Mouse (Mus musculus) frontal cortex, postnatal 36 days (tissue): ENCODE measurements around the gene Kcnd2.
A peak's percentile ranks its signal among the peaks of the same experiment; 100 is the strongest.
"Not testable (repeated sequence)": the region's sequence is repeated elsewhere in the genome, so short reads cannot be mapped to it uniquely, and the experiment has no call there.

ENCODE experiments used
- DNase-seq, 2 experiments: peaks; one replicate each; pipeline ENCODE4 v3.0.0; 2022; ENCODE audit warnings: low spot score in 2 of 2

Gene Kcnd2

DNA sequence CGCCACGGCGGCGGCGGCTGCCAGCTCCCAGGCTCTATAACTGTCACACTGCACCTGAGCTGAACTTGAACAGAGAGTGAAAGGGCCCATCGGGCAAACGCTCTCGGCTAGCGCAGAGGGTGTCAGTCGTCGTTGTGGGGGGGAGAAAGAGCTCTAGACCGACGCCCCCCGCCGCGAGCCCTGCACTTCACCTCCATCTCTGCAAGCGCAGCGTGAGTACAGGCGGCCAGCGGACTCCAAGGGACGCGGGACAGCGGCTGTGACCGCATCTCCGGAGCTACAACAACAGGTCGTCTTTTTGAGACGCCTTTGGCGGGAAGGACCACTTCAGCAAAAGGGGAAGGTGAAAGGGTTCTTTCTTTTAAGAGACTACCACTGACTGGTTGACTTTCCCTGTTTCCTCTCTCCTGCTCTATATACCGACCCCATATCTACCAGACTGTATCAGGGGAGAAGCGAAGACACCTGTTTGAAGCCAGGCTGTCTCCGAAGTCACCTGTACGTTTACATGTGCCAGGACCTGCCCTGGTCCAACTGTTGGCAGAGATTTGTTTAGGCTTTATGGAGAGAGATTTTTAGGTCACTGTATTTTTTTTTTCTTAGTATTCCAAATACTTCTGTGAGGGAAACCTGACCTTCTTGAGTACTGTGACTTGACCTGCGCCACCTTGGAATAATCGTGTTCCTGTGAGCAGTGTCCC lies at the start of gene Kcnd2:
Gene Kcnd2 (plus strand): TSS at position 13 of the 701 bp plus-strand sequence.
- no peak for DNase-seq

GRCm38 (mm10) chr6:21166611-21167010 lies 48.7 kb upstream of the Kcnd2 start:
- no peak for DNase-seq

DNA sequence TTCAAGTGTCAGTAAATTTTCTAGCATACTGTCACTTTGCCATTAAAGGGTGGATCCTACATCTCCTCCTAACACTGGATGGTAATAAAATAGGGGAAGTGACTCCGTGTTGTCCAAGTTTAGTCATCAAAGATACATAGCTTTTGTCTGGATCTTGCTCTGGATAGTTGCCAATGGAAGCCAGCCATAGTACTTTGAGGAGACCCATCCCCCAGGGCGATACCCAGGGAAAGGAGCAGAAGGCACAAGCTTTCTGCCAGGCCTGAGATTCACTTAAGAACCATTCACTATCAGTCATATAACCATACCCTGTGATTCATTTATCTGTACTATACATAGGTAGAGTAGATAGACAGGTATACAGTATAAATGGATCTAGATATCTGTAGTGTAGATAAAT lies 20.0 kb upstream of the Kcnd2 start:
- no peak for DNase-seq

DNA sequence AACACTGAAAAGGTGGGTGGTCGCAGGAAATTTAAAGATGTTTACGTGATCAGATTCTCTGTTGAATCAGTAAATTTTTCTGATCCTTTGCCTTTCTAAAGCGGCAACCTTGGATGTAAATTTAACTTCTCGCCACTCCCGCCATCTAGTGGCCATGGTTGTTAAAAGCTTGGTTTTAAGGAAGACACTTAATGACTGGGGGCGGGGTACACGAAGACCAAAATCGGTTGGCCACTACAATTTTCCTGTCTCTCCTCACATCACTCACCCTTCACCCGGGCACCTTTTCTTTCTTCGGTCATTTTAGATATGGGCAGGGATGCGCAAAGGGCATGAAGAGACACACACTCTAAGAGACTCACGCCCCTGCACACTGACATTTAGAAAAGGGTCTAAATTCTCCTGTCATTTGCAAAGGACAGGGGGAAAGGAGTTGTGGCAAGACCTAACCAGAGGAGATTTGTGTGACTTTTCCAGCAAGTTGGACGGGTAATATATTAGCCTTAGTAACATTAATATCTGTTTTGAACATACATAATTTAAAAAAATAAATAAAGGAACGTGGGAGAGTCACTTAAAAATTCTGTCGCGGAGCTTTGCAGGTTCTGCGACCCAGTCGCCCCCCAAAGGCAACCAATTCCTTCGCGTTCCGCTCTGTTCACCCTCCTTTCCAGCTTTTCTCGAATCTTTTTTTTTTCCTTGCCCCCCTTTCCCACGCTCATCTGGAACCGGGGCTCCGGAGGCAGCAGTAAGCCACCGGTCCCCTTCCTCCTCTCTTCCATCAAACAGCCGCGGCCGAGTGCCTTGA lies 1.2 kb upstream of the Kcnd2 start:
- DNase-seq = peak; percentile 74 to 89

- DNase-seq = peak; percentile 79
Observed at GRCm38 (mm10) chr6:21214673-21215490, 421 bp upstream of the Kcnd2 start.

DNA sequence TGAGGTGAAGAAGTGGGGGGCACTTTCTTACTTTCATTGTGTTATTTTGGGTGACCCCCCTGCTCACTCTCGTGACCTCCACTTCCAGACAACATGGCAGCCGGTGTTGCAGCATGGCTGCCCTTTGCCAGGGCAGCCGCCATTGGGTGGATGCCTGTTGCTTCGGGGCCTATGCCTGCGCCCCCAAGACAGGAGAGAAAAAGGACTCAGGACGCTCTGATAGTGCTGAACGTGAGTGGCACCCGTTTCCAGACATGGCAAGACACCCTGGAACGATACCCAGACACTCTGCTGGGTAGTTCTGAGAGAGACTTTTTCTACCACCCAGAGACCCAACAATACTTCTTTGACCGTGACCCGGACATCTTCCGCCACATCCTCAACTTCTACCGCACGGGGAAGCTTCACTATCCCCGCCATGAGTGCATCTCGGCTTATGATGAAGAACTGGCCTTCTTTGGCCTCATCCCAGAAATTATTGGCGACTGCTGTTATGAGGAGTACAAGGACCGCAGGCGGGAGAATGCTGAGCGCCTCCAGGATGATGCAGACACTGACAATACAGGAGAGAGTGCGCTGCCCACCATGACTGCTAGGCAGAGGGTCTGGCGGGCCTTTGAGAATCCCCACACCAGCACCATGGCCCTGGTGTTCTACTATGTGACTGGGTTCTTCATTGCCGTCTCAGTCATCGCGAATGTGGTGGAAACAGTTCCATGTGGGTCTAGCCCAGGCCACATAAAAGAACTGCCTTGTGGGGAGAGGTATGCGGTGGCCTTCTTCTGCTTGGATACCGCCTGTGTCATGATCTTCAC lies 1.1 kb downstream of the Kcnd2 start:
- DNase-seq = no peak

- no peak for DNase-seq
Observed at GRCm38 (mm10) chr6:21217156-21217555, 1.9 kb downstream of the Kcnd2 start.

GRCm38 (mm10) chr6:21226124-21226523 lies 10.8 kb downstream of the Kcnd2 start:
- DNase-seq = no peak

- DNase-seq = no peak
Observed at GRCm38 (mm10) chr6:21259031-21259430, 43.7 kb downstream of the Kcnd2 start.

- DNase-seq = no peak
Observed at GRCm38 (mm10) chr6:21267897-21268296, 52.6 kb downstream of the Kcnd2 start.

GRCm38 (mm10) chr6:21277343-21277933 lies 62.1 kb downstream of the Kcnd2 start:
- DNase-seq = peak in 1 of 2 experiments; percentile 31

DNA sequence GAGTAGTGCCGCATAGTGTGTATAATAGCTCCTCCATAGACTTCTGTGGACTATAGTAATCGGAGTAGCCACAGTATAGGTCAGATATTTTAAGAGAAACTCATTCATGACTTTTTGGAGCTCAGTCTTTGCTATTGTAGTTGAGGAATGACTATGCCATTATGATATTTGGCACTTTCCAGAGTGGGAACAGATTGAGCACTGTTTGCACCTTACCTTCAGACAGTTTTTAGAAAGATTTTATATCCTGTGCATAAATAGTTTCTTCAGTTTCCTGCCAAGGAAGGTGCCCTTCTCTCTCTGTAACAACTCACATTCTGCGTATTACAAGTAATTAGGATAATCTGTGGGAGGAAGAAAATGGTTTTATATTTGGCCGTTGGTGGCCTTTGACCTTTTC lies 89.6 kb downstream of the Kcnd2 start:
- DNase-seq = no peak

- DNase-seq = no peak
Observed at GRCm38 (mm10) chr6:21310159-21310558, 94.9 kb downstream of the Kcnd2 start.

DNA sequence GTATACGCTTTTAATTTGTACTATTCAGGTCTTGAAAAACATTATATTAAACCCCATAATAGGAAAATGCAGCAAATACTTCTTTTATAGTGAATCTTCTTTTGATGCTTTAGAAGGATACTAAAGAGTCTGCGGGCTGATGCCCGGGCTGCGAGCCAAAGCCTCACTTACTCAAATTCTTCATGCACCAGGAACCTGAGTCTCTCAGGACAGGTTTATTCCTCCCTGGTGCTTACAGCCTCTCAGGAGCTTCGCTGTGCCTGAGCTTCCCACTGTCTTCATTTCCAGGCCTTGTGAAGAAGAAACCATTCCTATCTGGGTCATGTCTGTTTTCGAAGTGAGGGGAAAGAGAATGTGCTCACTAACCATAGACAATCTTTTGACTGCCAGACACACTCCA lies 106.1 kb downstream of the Kcnd2 start:
- no peak for DNase-seq

DNA sequence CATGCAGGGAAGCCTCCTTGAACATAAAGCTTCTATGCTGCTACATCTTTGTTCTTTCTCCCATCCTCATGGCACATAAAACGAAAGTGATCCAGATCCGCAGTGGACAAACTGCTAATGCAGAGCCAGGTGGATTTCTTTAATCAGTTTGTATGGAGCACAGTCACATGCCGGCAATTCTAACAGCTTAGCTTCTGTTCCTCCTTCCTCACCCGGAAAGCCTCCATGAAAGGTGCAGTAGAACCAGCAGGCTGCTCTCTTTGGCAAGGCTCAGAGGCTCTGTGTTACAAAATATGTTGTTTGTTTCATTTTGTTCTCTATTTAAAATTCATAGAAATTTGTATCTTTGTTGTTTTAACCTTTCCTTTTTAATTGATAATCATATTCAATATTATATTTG lies 106.9 kb downstream of the Kcnd2 start:
- DNase-seq = no peak

GRCm38 (mm10) chr6:21325251-21325650 lies 109.9 kb downstream of the Kcnd2 start:
- no peak for DNase-seq

GRCm38 (mm10) chr6:21327081-21327737 lies 111.9 kb downstream of the Kcnd2 start:
- no peak for DNase-seq

- DNase-seq = not testable (repeated sequence)
Observed at GRCm38 (mm10) chr6:21385298-21385697, 170.0 kb downstream of the Kcnd2 start.

- DNase-seq = no peak
Observed at GRCm38 (mm10) chr6:21391776-21392175, 176.5 kb downstream of the Kcnd2 start.

- no peak for DNase-seq
Observed at GRCm38 (mm10) chr6:21413656-21414055, 198.4 kb downstream of the Kcnd2 start.
